Mouse (Mus musculus) testis, postnatal 10 days (tissue): ENCODE results near the gene Prkar1b.

ENCODE experiments used
- DNase-seq: peaks from one replicate; pipeline ENCODE4 v3.0.0; 2021; ENCODE audit warnings: low spot score

Prkar1b gene

GRCm38 (mm10) chr5:139101783-139102182 is 48.0 kb downstream of the Prkar1b start:
- DNase-seq = no peak

GRCm38 (mm10) chr5:139098991-139099972 is 50.5 kb downstream of the Prkar1b start:
- no peak for DNase-seq

GRCm38 (mm10) chr5:139095297-139096110 is 54.3 kb downstream of the Prkar1b start:
- DNase-seq = no peak

- no peak for DNase-seq
Measured at GRCm38 (mm10) chr5:139093534-139093933, 56.3 kb downstream of the Prkar1b start.

- no peak for DNase-seq
Measured at GRCm38 (mm10) chr5:139091713-139092112, 58.1 kb downstream of the Prkar1b start.

GRCm38 (mm10) chr5:139090162-139090561 is 59.6 kb downstream of the Prkar1b start:
- DNase-seq = no peak

- DNase-seq = no peak
Measured at GRCm38 (mm10) chr5:139088173-139088572, 61.6 kb downstream of the Prkar1b start.

- DNase-seq = peak; percentile 76
Measured at GRCm38 (mm10) chr5:139084831-139085519, 64.8 kb downstream of the Prkar1b start.

- DNase-seq = peak; percentile 56
Measured at GRCm38 (mm10) chr5:139084302-139084701, 65.5 kb downstream of the Prkar1b start.

- DNase-seq = no peak
Measured at GRCm38 (mm10) chr5:139083841-139084240, 66.0 kb downstream of the Prkar1b start.

GRCm38 (mm10) chr5:139081370-139081769 is 68.4 kb downstream of the Prkar1b start:
- DNase-seq = no peak

GRCm38 (mm10) chr5:139078156-139078462 is 71.7 kb downstream of the Prkar1b start:
- no peak for DNase-seq

GRCm38 (mm10) chr5:139077311-139078155 is 72.3 kb downstream of the Prkar1b start:
- peak; percentile 78 for DNase-seq

- DNase-seq = no peak
Measured at GRCm38 (mm10) chr5:139076450-139076849, 73.4 kb downstream of the Prkar1b start.

- no peak for DNase-seq
Measured at GRCm38 (mm10) chr5:139075791-139076190, 74.0 kb downstream of the Prkar1b start.

GRCm38 (mm10) chr5:139075125-139075524 is 74.7 kb downstream of the Prkar1b start:
- DNase-seq = peak; percentile 82

- DNase-seq = no peak
Measured at GRCm38 (mm10) chr5:139073977-139074376, 75.8 kb downstream of the Prkar1b start.

GRCm38 (mm10) chr5:139072866-139073265 is 76.9 kb downstream of the Prkar1b start:
- no peak for DNase-seq

GRCm38 (mm10) chr5:139066861-139067614 is 82.8 kb downstream of the Prkar1b start:
- no peak for DNase-seq

- peak; percentile 67 for DNase-seq
Measured at GRCm38 (mm10) chr5:139064611-139065010, 85.2 kb downstream of the Prkar1b start.

- no peak for DNase-seq
Measured at GRCm38 (mm10) chr5:139061680-139062079, 88.1 kb downstream of the Prkar1b start.
